Mouse (Mus musculus): ENCODE data around the gene Eps8l3. TPM values are rescaled to one million over a fixed set of nuclear protein-coding genes. Genes with fewer than 3 reads are reported as not detected.

Gene Eps8l3
- polyA plus RNA-seq, 1 experiment, result not detected

GRCm38 (mm10) chr3:107935268-107935667, 58.2 kb downstream of the Eps8l3 start:
- H3K79me2 ChIP-seq (ENCODE audit: control insufficient read depth, insufficient read depth), result no peaks in the 10 kb centered on the region
- no peak overlapping the region for H3K4me2 ChIP-seq (ENCODE audit: low read depth)
- H3ac ChIP-seq (ENCODE audit: control insufficient read depth, insufficient read length), result no peak overlapping the region
- H3K36me3 ChIP-seq (ENCODE audit: control insufficient read depth, insufficient read depth), result no peaks in the 10 kb centered on the region
- TF ChIP-seq USF1 (IDR thresholded peaks at IDR 0.05; ENCODE audit: low read depth) (no peak), SRF (IDR thresholded peaks at IDR 0.05; ENCODE audit: control insufficient read depth, insufficient read length, low read depth) (no peak), E2F4 (IDR thresholded peaks at IDR 0.05; ENCODE audit: insufficient read depth) (no peak), MYOD1 (IDR thresholded peaks at IDR 0.05; ENCODE audit: control insufficient read depth in 1 of 3, insufficient read length in 2 of 3, low read depth in 2 of 3) (no peak), TCF12 (IDR thresholded peaks at IDR 0.05; ENCODE audit: insufficient read depth, poor library complexity, severe bottlenecking) (no peak), MAX (IDR thresholded peaks at IDR 0.05; ENCODE audit: low read depth) (no peak), POLR2A (IDR thresholded peaks at IDR 0.05; ENCODE audit: insufficient read length, low read depth) (no peak), POLR2AphosphoS2 (IDR thresholded peaks at IDR 0.05; ENCODE audit: insufficient read length, low read depth) (no peak)
- H3K4me3 ChIP-seq, result no peak overlapping the region
- H3K27me3 ChIP-seq (ENCODE audit: control insufficient read depth, insufficient read depth, insufficient read length), result peaks cover 5% of the 10 kb centered on the region

- no peak overlapping the region for H3ac ChIP-seq (ENCODE audit: control insufficient read depth, insufficient read length)
- peaks cover 5% of the 10 kb centered on the region for H3K27me3 ChIP-seq (ENCODE audit: control insufficient read depth, insufficient read depth, insufficient read length)
- no peak for TF ChIP-seq MYOG (IDR thresholded peaks at IDR 0.05; ENCODE audit: control insufficient read depth in 1 of 3, insufficient read depth in 1 of 3, insufficient read length in 2 of 3, low read depth in 2 of 3)
- TF ChIP-seq TCF12 (IDR thresholded peaks at IDR 0.05; ENCODE audit: insufficient read depth, poor library complexity, severe bottlenecking), result no peak
- TF ChIP-seq MYOD1 (IDR thresholded peaks at IDR 0.05; ENCODE audit: control insufficient read depth in 1 of 3, insufficient read length in 2 of 3, low read depth in 2 of 3), result no peak
- TF ChIP-seq REST (IDR thresholded peaks at IDR 0.05; ENCODE audit: insufficient read depth, insufficient read length), result no peak
- no peaks in the 10 kb centered on the region for H3K79me2 ChIP-seq (ENCODE audit: control insufficient read depth, insufficient read depth)
- no peak overlapping the region for H3K4me2 ChIP-seq (ENCODE audit: low read depth)
- no peaks in the 10 kb centered on the region for H3K36me3 ChIP-seq (ENCODE audit: control insufficient read depth, insufficient read depth)
- H3K4me3 ChIP-seq, result no peak overlapping the region
These were observed 58.9 kb downstream of the Eps8l3 start for GRCm38 (mm10) chr3:107935888-107936287.

- Histone ChIP-seq H3K27me3 (ENCODE audit: control insufficient read depth, insufficient read depth, insufficient read length) (peaks cover 5% of the 10 kb centered on the region), H3K79me2 (ENCODE audit: control insufficient read depth, insufficient read depth) (no peaks in the 10 kb centered on the region)
These were observed 62.4 kb downstream of the Eps8l3 start for GRCm38 (mm10) chr3:107939403-107939802.

DNA sequence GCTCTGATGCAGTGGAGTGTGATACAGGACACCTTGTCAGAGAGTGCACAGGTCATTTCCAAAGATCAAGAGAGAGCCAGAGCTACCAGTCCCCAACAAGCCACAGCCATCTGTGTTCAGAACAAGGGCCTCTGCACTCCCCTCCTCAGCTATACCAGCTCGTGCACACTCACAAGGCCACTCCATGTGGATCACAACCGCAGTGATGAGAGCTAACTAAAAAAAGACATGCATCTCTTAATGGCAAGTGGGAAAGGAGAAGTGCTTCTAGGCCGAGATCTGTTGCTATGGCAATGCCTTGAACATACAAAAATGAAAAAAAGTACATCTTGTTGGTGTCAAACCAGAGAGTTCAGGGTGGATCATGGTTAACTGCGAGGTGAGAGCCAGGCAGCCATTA, 62.8 kb downstream of the Eps8l3 start:
- Histone ChIP-seq H3K4me3 (no peak overlapping the region), H3K27me3 (ENCODE audit: control insufficient read depth, insufficient read depth, insufficient read length) (peaks cover 5% of the 10 kb centered on the region), H3K79me2 (ENCODE audit: control insufficient read depth, insufficient read depth) (no peaks in the 10 kb centered on the region), H3K4me2 (ENCODE audit: low read depth) (peak overlapping the region; percentile 36), H3ac (ENCODE audit: control insufficient read depth, insufficient read length) (no peak overlapping the region), H3K36me3 (ENCODE audit: control insufficient read depth, insufficient read depth) (no peaks in the 10 kb centered on the region)
- TF ChIP-seq SRF (IDR thresholded peaks at IDR 0.05; ENCODE audit: control insufficient read depth, insufficient read length, low read depth) (no peak), MYOG (IDR thresholded peaks at IDR 0.05; ENCODE audit: control insufficient read depth in 1 of 3, insufficient read depth in 1 of 3, insufficient read length in 2 of 3, low read depth in 2 of 3) (no peak), POLR2A (IDR thresholded peaks at IDR 0.05; ENCODE audit: insufficient read length, low read depth) (no peak), CEBPB (IDR thresholded peaks at IDR 0.05; ENCODE audit: insufficient read depth, poor library complexity, severe bottlenecking) (no peak), TCF3 (IDR thresholded peaks at IDR 0.05; ENCODE audit: insufficient read length, low read depth) (no peak), POLR2AphosphoS2 (IDR thresholded peaks at IDR 0.05; ENCODE audit: insufficient read length, low read depth) (no peak), TCF12 (IDR thresholded peaks at IDR 0.05; ENCODE audit: insufficient read depth, poor library complexity, severe bottlenecking) (no peak), USF1 (IDR thresholded peaks at IDR 0.05; ENCODE audit: low read depth) (no peak), MAX (IDR thresholded peaks at IDR 0.05; ENCODE audit: low read depth) (no peak), MYOD1 (IDR thresholded peaks at IDR 0.05; ENCODE audit: control insufficient read depth in 1 of 3, insufficient read length in 2 of 3, low read depth in 2 of 3) (no peak), E2F4 (IDR thresholded peaks at IDR 0.05; ENCODE audit: insufficient read depth) (no peak), REST (IDR thresholded peaks at IDR 0.05; ENCODE audit: insufficient read depth, insufficient read length) (no peak)

More at GRCm38 (mm10) chr3:107939403-107939802, 62.4 kb downstream of the Eps8l3 start:
- peak overlapping the region; percentile 36 for H3K4me2 ChIP-seq (ENCODE audit: low read depth)
- H3ac ChIP-seq (ENCODE audit: control insufficient read depth, insufficient read length), result no peak overlapping the region
- H3K4me3 ChIP-seq, result no peak overlapping the region
- TF ChIP-seq TCF12 (IDR thresholded peaks at IDR 0.05; ENCODE audit: insufficient read depth, poor library complexity, severe bottlenecking) (no peak), E2F4 (IDR thresholded peaks at IDR 0.05; ENCODE audit: insufficient read depth) (no peak), REST (IDR thresholded peaks at IDR 0.05; ENCODE audit: insufficient read depth, insufficient read length) (no peak), POLR2AphosphoS2 (IDR thresholded peaks at IDR 0.05; ENCODE audit: insufficient read length, low read depth) (no peak), USF1 (IDR thresholded peaks at IDR 0.05; ENCODE audit: low read depth) (no peak), MYOG (IDR thresholded peaks at IDR 0.05; ENCODE audit: control insufficient read depth in 1 of 3, insufficient read depth in 1 of 3, insufficient read length in 2 of 3, low read depth in 2 of 3) (no peak), TCF3 (IDR thresholded peaks at IDR 0.05; ENCODE audit: insufficient read length, low read depth) (no peak), MYOD1 (IDR thresholded peaks at IDR 0.05; ENCODE audit: control insufficient read depth in 1 of 3, insufficient read length in 2 of 3, low read depth in 2 of 3) (no peak), CEBPB (IDR thresholded peaks at IDR 0.05; ENCODE audit: insufficient read depth, poor library complexity, severe bottlenecking) (no peak), MAX (IDR thresholded peaks at IDR 0.05; ENCODE audit: low read depth) (no peak), POLR2A (IDR thresholded peaks at IDR 0.05; ENCODE audit: insufficient read length, low read depth) (no peak), SRF (IDR thresholded peaks at IDR 0.05; ENCODE audit: control insufficient read depth, insufficient read length, low read depth) (no peak)
- no peaks in the 10 kb centered on the region for H3K36me3 ChIP-seq (ENCODE audit: control insufficient read depth, insufficient read depth)

DNA sequence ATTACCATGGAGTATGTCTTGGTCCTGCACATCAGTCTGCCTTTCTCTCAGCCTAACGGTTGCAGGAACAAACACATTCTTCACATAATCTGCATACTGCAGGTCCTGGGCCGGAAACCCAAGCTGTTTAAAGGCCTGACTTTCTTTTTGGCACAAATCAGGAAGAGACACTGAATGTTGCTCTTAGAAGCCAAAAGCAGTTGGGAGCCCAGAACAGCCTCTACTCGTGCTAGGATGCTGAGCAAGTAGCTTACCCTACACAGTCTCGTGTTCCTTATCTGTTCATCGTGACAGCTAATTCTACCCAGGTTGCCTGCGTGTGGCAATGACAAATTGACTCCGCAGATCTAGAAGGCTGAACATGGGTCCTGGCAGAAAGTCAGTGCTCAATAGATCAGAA, 63.5 kb downstream of the Eps8l3 start:
- Histone ChIP-seq H3ac (ENCODE audit: control insufficient read depth, insufficient read length) (no peak overlapping the region), H3K4me3 (no peak overlapping the region), H3K36me3 (ENCODE audit: control insufficient read depth, insufficient read depth) (no peaks in the 10 kb centered on the region), H3K4me2 (ENCODE audit: low read depth) (no peak overlapping the region), H3K27me3 (ENCODE audit: control insufficient read depth, insufficient read depth, insufficient read length) (peaks cover 5% of the 10 kb centered on the region), H3K79me2 (ENCODE audit: control insufficient read depth, insufficient read depth) (no peaks in the 10 kb centered on the region)
- TF ChIP-seq TCF3 (IDR thresholded peaks at IDR 0.05; ENCODE audit: insufficient read length, low read depth), result no peak
- no peak for TF ChIP-seq MAX (IDR thresholded peaks at IDR 0.05; ENCODE audit: low read depth)
- no peak for TF ChIP-seq MYOD1 (IDR thresholded peaks at IDR 0.05; ENCODE audit: control insufficient read depth in 1 of 3, insufficient read length in 2 of 3, low read depth in 2 of 3)
- no peak for TF ChIP-seq CEBPB (IDR thresholded peaks at IDR 0.05; ENCODE audit: insufficient read depth, poor library complexity, severe bottlenecking)
- TF ChIP-seq POLR2A (IDR thresholded peaks at IDR 0.05; ENCODE audit: insufficient read length, low read depth), result no peak
- TF ChIP-seq USF1 (IDR thresholded peaks at IDR 0.05; ENCODE audit: low read depth), result no peak
